Mouse (Mus musculus) adrenal gland, postnatal 25 days (tissue): ENCODE results near the gene Megf8. TPM values are rescaled to one million over a fixed set of nuclear protein-coding genes. Genes with fewer than 3 reads are reported as not detected.
"Not testable (repeated sequence)": the region's sequence is repeated elsewhere in the genome, so short reads cannot be mapped to it uniquely, and the experiment has no call there.

Experiments used
- DNase-seq: peaks from one replicate; pipeline ENCODE4 v3.0.0; 2021; ENCODE audit warnings: mixed read lengths
- total RNA-seq: library from RNA; stranded (reverse); gene quantifications from 2 replicates; pipeline ENCODE4 v1.2.3, GENCODE M21; 2021

The Megf8 gene
- total RNA-seq, 1 experiment from 2014 or later: 77.1 TPM

DNA sequence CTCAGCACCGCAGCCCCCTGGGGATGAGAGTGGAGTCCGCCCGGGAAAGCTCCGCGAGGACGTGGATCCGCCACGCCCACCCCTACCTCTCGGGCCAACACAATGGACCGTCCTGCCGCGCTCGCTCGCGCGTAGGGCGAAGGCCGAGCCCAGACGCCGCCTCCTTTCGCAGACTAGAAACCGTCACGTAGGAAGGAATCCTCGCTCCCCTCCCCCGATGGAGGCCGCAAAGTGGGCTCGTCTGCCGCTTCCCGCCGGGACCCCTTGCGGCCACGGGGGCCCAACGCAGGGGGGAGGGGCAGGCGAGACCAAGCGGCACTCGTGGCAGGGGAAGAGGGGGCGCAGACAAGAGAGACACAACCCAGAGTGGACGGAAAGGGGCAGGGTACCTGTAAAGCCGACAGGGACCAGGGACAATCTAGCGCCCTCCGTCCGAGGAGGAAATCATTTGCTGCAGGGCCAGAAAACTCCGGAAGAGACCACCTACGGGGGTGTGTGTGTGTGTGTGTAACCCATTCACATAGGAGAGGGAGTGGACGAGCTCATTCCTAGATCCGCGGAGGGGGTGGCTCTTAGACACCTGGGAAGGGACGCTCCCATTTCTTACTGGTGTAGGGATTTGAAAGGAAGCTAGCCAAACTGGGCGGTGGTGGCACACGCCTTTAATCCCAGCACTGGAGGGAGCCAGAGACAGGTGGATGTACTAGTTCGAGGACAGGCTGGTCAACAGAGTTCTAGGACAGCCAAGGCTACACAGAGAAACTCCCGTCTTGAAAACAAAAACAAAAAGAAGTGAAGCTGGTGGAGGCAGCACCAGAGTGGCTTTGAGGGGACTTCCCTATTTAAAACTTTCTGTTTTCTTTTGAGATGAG is 19.3 kb upstream of the Megf8 start, which contains the start of gene Pafah1b3:
TSS of gene Pafah1b3 (minus strand) at position 533 of the 872 bp plus-strand sequence.
- peak; percentile 74 for DNase-seq

GRCm38 (mm10) chr7:25301063-25301462 is 15.9 kb upstream of the Megf8 start, which contains the start of gene Prr19:
Gene Prr19, plus strand, starts transcription at chr7:25301411.
- DNase-seq: no peak

- DNase-seq: no peak
Observed at GRCm38 (mm10) chr7:25303003-25303684, 13.8 kb upstream of the Megf8 start.

GRCm38 (mm10) chr7:25303685-25304006 is 13.3 kb upstream of the Megf8 start:
- no peak for DNase-seq

GRCm38 (mm10) chr7:25305481-25305880 is 11.5 kb upstream of the Megf8 start:
- no peak for DNase-seq

DNA sequence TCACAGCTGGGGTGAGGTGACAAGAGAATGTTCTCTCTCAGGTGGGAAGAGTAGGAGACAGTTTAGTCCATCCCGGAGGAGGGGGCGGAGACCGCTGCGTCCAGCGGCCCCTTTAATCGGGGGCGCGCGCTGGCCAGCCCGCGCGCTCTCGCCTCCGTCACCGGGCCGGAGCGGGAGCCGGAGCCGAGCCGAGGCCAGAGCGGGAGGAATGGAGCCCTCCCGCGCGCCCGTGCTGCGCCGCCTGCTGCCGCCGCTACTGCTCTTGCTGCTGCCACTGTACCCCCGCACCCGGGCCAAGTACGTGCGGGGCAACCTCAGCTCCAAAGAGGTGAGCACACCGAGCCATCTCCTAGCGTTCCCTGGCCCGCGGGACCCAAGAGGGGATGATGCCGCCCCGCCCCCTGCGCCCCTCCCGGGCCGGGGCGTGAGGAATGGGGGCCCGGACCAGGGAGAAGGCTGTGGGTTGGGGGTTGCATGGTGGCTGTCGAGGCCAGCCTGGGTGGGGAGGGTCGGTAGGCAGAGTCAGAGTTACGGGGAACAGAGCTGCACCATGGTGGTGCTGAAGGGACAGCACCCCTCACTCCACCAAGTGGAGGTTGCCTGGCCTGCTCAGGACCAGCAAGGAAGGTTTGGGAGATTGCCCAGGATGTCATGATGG is 10.9 kb upstream of the Megf8 start, which contains the start of gene Tmem145:
TSS of gene Tmem145 (plus strand) at position 151 of the 658 bp plus-strand sequence.
- DNase-seq: peak; percentile 52

DNA sequence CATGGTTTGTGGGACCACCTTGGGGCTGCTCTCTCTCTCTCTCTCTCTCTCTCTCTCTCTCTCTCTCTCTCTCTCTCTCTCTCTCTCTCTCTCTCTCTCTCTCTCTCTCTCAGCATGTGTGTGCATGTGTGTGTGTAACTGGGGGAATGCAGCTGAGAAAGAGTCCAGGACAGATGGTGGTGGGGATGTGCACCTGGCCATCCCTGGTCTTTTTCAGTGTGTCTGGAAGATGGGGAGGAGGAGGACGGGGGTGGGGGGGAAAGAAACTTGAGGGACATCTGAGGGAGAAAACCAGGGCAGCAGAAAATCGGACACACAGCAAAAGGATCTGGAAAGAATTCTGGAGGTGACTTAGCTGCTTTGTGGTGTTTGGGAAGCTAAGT is 10.4 kb upstream of the Megf8 start:
- no peak for DNase-seq

DNA sequence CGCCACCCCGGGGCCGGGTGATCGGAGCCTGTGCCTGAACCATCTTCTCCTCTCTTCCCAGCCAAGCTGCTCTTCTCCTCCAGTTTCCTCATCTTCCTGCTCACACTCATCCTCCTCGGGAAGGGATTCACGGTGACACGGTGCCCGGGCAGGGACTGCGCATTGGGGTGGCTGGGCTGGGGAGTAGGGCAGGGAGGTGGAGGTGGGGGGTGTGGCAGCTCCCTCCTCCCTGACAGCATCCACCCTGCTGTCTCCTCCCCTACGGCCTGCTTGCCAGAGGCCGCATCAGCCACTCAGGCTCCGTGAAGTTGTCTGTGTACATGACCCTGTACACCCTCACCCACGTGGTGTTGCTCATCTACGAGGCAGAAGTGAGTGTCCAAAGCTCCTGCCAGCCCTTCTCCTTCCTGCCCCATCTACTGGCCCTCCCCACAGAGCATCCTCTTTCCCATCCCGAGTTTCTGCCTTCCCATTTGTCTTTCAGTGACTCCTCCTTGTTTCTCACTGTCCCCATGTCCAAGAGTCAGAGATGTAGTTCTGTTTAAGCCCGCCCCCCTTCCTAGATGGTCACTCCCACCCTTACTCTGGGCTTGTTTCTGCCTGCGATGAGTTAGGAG is 8.2 kb upstream of the Megf8 start:
- DNase-seq: no peak

- no peak for DNase-seq
Observed at GRCm38 (mm10) chr7:25309425-25309824, 7.5 kb upstream of the Megf8 start.

DNA sequence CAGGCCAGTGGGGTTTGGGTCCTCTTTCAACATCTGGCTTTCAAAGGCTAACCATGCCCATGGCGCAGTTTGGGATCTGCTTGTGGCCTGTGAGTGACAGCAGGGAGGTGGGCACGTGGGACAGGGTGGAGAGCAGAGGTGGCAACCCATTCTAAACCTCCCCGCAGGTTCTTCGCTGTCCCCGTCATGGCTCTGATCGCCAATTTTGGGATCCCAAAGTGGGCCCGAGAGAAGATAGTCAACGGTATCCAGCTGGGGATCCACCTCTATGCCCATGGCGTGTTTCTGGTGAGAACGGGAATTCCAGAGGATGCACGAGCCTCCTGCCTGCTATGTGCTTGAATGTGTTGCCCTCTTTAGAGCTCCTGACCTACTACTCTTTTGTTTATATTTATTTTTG is 5.8 kb upstream of the Megf8 start:
- no peak for DNase-seq

DNA sequence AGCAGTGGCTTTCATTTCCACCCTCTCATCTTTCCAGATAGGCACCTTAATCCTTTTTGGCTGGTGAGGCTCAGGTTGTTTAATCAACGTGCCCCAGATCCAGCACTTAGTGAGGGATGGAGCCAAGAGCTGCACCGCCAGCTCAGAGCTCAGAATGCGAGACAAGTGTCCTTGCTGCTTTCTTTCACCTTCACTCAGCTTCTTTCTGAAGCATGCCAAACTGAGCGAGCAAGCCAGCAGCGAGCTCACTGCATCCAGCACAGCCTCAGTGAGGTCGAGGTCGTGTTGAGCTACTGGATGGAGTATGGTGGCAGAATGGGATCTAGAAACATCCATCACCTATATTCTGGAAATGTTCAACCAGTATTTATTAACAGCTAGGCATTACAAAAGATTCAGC is 3.6 kb upstream of the Megf8 start:
- DNase-seq: no peak

DNA sequence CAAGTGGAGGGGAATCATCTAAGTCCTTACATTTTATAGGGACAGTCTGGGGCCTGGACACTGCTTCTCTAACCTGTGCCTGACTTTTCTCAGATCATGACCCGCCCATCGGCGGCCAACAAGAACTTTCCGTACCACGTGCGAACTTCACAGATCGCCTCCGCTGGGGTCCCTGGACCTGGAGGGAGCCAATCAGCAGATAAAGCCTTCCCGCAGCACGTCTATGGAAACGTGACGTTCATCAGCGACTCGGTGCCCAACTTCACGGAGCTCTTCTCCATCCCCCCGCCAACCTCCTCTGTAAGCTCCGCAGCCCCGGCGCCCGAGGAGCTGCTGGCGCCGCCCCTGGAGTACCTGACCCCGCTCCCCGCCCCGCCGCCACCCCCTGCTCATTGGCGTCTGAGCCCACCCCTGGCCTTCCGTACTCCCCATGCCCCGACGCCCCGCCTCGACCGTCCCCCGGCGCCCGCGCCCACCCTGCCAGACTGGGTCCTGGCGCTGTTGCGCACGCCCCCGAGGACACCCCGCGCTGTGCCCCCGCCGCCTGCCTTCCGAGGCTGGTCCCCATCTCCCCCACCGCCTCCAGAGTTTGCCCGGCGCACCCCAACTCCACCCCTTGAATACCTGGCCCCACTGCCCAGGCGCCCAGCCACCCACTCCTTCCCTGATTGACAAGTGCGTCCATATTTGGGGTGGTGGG is 2.2 kb upstream of the Megf8 start:
- DNase-seq: no peak

DNA sequence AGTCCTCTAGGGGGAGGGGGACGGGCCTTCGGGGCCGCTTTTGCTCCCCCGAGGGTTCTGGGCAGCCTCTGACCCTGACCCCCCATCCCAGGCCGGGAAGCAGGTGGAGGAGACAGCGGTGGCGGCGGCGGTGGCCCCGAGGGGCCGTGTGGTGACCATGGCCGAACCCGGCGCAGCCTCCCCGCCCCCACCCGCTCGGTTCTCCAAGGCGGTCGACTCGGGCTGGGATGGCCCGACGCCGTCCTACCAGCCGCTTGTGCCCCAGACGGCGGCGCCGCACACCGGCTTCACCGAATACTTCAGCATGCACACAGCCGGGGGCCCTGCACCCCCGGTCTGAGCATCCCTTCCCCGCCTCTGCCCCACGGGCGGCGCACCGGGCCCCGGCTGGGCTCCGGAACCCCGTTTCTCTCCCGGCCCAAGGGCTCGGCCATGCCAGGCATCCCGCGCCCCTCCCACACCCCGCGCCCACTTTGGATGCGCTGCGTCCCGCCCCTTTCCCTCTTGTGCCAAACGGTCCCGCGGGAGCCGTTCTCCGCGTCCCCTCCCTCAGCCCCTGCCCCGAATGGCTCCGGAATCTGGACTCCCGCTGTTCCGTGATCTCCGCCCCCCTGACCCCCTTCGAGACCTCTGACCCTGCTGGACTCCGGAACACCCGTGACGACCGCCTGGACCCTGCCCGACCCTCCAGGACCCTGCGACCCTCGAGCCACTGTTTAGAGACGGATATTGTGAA is 1.5 kb upstream of the Megf8 start:
- peak; percentile 59 for DNase-seq

GRCm38 (mm10) chr7:25317446-25317999 is 559 bp downstream of the Megf8 start:
- peak; percentile 40 for DNase-seq

DNA sequence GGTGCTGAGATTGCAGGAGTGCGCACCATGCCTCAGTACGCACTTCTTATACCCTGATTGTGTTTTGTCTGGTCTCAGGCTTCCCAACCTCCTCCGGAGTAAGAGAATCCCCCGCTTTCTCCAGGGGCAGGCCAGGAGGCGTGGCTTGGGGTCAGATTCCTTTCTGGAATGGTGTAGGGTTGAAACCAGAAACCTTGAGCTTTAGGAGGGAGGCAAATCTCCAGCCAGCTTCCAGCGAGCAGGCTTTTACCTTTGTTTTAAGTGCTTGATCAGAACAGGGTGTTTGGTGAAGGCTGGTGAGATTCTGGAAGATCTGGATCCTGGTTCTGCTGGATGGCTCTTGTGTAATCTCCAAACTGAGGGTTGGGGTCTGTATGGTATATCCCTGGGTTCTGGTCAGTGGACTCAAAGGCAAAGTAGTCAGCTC is 5.1 kb downstream of the Megf8 start:
- peak; percentile 41 for DNase-seq

GRCm38 (mm10) chr7:25323219-25323618 is 6.3 kb downstream of the Megf8 start:
- peak; percentile 46 for DNase-seq

GRCm38 (mm10) chr7:25325431-25325830 is 8.5 kb downstream of the Megf8 start:
- DNase-seq: not testable (repeated sequence)

GRCm38 (mm10) chr7:25326233-25326632 is 9.3 kb downstream of the Megf8 start:
- no peak for DNase-seq

- peak; percentile 72 for DNase-seq
Observed at GRCm38 (mm10) chr7:25333596-25334307, 16.8 kb downstream of the Megf8 start.

DNA sequence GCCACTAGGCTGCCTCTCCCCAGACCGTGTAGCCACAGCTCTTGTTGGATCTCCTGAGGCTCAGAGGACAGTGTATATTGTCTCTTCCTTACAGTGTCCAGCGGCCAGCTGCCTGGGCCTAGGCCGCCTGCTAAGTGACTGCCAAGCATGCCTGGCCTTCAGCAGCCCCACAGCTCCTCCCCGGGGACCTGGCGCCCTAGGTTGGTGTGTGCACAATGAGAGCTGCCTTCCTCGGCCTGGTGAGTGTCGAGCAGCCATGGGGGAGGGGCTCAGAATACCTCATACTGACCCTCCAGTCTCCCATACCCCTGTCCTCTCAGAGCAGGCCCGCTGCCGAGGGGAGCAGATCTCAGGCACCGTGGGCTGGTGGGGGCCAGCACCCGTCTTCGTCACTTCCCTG is 17.5 kb downstream of the Megf8 start:
- no peak for DNase-seq
